Mouse (Mus musculus) spleen, postnatal 36 days (tissue): ENCODE results near the gene Tnfrsf19.
A peak's percentile ranks its signal among the peaks of the same experiment; 100 is the strongest.

Experiments
- DNase-seq, 2 experiments: peaks; one replicate each; pipeline ENCODE4 v3.0.0; 2022; ENCODE audit warnings: low spot score in 2 of 2, mixed read lengths in 1 of 2

Gene Tnfrsf19

DNA sequence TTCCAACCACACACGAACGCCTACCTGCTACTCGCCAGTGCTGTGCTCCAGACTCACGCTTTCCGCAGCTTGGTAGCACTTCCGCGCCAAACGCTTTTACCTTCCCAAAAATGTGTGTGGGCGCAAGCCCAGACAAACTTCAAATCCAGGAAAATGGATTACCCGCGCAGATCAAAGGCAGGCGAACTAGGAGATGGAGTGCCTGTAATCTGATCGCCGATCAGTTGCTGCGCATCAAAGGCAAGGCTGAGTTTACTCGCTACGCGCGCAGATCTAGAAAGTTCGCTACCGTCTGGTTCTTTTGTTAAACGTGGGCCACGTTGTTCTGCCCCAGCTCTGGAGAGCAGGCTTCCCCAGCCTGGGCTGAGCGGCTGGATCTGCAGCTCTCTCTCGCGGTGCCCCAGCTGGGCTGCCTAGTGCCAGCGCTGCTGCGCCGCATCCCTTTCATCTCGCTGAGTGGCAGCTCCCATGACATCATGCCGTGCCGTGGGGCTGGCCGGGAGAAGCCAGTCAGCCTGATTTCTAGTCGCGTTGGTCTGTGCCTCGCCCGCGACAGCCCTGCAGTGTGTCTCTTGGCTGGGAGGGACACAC is at the start of gene Tnfrsf19:
Gene Tnfrsf19, minus strand, starts transcription at position 400 of the 591 bp plus-strand sequence.
- DNase-seq: peak; percentile 44 to 49

DNA sequence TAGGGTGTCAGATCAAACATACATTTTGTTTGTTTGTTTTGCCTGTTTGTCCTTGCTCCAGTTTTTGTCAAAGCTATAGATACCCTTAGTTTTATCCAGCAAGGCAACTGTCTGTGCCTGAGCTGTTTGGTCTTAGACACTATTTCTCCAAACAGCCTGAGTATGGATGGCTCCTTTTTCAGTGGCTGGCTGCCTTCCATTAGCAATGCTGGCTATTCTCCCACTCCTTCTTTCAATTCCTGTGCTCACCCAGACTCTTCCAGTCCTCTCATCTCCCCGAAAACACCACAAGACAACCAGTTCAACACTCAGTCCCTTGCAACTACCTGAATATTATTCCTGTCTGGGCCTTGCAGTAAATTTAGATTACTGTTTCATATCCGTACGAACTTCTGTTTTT is 45.8 kb upstream of the Tnfrsf19 start:
- no peak for DNase-seq

DNA sequence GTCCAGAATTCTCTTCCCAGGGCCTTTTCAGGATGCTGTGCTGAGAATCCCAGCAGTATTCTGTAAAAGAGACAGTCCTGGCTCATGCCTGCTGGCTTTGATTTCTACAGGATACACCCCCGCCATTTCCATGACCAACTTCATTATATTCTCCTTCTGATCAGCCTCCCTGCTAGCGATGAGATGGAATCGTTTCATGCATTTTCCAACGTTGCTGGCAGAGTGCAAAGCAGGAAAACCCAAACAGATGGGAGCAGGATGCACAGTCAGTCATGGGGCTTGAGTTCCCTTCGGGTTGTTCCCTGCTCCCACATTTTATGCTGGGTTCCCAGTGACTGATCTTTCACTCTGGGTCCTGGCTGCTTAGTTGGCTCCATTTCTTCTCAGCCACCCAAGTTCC is 44.7 kb upstream of the Tnfrsf19 start:
- DNase-seq: no peak

DNA sequence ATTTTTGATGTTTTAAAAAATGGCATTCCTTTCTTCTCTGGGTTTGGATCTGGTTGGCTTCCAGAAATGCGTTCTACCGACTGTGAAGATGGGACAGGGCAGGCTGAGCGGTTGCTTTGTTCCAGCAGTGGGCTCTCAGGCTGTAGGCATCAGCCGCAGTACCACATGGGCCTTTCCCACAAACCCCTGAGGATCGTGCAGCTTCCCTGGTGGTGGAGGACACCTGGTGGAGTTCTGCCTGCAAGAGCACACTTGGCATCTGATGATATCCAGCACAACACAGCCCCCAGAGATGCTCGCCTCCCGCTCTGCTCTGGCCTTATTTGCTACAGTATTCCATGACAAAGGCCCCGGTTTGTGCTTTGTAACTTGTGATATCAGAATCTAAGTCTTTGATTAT is 41.9 kb upstream of the Tnfrsf19 start:
- no peak for DNase-seq

DNA sequence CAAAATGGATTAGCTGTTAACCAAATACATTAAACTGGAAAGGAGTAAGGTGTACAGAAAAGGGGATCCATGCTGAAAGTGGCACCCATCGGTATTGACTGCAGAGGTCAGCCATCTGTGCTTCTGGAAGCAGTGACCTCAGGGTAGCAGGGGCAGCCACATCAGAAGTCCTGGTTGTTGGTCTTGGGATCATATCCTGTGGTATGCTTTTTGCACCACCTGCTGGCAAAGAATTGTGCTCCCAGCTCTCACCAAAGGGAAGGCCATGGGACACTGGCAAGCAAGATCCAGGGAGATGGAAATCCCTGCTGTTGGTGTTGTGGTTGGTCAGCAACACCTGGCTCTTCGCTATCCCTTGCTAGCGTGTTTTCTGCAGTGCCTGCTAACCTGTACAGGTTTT is 39.0 kb upstream of the Tnfrsf19 start:
- DNase-seq: peak in 1 of 2 experiments; percentile 3

DNA sequence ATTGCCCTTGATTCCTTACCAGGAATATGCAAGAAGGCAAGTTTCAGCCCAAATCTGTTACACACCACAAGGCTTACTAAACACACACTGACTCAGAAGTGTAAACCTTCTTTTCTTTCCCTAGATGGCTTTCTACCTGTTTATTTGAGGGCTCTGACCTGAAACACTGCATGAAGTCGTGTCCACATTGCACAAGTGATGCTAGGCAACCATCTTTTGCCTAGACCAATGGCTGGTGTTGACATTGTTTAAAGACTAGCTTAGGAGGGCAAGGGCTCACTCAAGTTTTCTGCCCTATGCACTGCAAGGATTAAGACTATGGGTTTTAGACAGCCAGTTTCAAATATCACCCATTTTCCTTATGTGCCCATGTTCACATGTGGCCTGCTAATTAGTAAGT is 23.3 kb upstream of the Tnfrsf19 start:
- no peak for DNase-seq

DNA sequence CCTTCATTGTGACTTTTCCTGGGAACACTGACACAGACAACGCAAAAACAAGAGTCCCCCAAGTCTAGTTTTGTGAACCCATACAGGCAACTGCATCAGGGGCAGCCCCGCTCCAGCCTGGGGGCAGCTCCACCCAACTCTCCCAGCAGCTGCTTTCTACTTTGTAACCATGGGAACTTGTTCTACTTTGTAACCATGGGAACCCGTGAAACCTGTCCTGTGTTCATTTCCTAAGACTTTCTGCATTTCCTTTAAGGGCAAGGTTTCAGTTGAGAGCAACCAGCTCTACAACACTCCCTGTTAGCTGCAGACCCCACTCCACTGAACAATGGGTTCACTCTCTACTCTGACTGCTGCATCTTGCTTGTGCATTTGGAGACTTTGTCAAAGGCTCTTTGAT is 15.4 kb upstream of the Tnfrsf19 start:
- no peak for DNase-seq

DNA sequence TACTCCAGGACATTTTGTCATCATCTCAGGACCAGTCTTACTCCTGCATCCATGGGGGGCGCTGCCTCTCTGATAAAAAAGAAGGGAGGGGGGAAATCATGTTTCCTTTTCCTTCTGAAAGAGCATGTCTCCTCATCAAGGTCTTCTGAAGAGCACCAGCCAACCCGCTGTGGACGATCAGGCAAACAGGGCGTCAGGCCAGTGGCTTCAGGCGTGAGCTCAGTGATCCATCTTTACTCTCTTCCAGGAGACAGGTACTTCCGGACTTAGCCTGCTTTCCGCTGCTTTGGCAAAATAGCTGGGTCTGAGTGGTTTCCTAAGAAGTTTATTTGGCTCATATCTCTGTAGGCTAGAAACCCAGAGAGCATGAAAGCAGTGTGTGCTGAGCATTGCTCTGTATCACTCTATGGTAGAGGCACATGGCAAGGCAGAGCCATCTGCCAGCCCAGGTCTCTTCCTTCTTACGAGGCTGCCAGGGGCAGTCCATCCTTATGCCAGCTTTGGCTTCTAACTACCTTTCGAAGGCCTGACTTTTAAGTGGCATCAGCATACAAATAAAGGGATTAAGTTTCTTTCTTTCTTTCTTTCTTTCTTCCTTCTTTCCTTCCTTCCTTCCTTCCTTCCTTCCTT is 13.1 kb upstream of the Tnfrsf19 start:
- DNase-seq: no peak

DNA sequence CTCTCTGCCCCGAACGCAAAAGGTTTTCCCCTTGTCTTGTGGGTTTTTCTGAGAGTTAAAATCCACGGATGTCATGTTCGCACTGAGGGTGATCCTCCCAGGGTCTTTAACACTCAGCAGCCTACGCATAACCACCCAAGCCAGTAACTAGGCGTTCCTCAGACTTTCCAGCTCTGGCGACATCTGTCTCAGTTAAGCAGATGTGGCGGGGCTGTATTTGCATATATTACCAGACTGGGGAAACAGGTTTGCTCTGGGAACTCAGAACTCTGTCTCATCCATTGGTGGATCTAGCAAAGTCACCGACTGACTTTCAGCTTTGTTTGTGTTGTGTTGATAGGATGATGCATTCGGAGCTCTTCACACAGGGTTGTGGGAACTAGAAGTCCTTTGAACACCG is 10.7 kb upstream of the Tnfrsf19 start:
- no peak for DNase-seq

DNA sequence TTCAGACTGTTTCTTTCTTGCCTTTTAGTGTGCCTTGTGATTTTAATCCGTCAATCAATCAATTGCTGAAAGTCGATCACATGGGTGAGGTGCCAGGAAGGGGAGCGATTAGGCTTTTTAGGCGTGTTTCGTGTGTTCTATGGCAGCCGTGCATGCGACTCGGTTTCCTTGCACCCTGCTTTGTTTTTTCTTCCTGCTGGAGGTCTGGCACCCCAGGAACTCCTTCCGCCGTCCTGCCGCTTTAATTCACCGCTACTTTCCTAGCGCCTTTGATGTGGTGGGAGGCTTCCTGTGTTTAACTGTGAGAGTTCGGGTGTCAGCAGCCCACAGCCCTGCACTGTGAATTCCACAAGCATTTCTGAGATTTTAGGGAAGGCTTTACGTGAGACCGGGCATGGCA is 10.2 kb upstream of the Tnfrsf19 start:
- DNase-seq: peak; percentile 20 to 25

DNA sequence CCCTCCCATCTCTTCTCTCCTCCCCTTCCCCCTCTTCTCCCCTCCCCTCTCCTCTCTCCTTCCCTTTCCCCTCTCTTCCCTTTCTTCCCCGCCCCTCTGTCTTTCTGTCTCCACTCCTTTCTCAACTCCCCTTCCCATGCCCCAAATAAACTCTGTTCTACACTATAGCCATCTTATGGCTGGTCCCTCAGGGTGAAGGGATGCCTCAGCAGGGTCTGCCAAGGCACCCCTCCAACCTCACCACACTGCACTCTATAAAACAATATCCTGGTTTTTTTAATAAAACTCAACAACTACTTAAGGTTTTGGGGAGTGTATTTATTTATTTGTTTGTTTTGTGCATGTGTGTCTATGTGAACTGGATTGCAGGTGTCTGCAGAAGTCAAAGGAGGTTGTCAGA is 9.6 kb upstream of the Tnfrsf19 start:
- DNase-seq: no peak

DNA sequence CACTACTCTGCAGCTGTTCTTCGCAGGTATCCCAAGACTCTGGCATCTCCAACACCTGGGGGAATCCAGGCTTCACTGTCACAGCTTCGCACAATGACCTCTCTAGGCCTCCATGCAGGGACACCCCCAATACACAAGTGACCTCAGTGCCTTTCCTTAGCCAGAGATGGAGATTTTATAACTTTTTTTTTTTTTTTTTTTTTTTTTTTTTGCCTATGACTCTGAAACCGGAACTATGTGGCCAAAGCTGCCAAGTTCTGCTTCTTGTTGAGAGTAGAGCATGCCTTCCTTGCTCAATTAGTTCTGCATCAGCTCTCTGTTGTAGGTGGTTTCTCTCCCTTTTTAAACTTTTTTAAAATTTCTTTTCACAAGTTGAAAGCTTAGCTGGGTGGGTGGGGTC is 5.9 kb upstream of the Tnfrsf19 start:
- DNase-seq: peak; percentile 11 to 21

DNA sequence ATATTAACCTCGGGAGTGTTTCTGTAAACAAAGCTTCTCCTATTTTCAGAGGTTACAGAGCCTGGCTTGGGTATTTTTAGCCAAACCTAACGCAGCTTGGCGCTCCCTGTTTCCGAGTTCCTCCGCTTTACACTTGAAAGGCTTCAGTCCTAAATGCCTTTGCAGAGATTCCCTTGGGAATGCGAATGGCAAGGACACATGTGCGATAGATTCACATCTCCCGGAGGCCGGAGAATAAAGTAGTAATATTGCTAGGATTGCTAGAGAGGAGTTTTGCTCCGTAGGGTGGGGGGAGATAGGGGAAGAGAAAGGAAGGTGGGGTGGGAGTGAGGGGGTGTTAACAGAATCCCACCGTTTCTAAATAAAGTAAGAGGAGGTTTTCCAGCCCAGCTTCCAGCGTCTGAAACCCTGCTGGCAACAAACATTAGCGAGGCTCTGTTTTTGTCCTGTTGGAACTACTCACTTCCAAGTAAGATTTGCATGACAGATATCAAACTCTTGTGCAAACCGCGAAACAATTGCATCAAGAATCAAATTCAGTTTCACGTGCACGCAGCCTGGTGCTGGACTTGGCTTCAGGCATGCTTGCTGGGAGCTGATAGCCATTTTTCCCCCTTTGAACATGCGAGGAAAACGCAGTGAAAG is 722 bp downstream of the Tnfrsf19 start:
- no peak for DNase-seq

DNA sequence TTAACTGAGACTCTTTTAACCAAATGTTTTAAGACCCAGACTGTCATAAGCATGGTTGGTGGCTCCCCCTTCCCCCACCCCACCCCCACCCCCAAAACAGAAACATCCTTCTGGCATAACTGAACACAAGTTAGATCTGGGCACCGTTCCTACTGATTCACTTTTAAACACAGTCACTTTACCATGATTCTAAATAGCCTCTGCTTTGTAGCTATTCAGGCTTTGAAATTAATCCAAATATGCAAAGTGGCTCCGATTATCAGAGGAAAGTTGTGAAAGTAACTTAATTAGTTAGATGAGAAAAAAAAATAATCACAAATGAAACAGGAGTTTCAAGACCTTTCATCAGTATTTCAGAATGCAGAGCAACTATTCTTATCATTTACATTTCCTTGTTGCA is 2.0 kb downstream of the Tnfrsf19 start:
- DNase-seq: no peak

DNA sequence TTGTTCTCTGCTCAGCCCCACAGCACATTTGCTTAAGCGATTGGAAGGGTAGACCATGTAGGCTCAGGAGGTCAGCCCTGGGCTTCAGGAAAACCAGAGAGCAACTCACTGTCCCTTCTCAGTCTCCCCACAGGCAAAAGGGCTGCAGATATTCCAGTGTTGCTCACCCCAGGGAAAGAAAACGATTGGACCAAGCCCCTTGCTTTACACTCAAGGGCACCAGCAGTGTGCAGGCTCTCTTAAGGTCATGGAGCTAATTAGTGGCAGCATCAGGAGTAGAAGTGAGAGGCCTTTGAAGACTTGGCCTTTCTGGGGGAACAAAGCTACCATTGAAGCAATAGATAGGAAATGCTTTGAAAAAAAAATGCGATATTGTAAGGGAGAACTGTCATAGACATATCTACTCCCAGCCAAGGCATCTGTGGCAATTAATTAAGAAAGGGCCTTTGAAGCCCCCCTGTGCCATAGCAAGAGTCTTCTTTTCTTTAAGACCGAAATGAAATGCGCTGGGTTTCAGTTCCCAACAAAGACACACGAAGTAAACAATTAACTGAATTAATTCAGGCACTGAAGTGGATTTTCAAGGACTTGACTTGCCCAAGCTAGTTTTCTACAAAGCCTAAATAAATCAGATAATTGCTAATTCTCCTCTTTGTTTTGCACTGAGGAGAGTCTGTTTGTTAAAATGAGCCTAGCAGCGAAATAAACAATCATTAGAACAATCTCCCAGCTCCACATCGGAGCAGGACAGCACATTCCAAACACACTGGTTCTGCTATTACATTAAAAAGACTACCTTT is 2.6 kb downstream of the Tnfrsf19 start:
- DNase-seq: no peak

DNA sequence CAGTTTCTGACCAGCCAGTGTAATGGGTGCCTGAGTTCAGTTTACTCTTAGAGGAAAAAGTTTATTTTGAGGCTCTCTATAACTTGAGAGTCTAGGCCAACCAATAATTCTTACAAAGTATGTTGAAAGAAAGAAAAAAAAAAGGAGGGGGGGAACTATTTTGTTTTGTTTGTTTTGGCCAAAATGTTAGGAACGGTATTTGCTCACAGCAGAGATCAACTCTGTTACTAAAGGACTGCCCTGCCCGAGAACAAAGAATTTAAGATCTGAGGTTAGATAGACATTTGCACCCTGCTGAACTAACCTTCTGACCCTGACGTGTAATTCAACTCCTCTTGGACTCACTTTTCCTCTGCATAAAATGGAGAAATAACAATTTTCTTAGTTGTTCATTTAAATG is 4.0 kb downstream of the Tnfrsf19 start:
- DNase-seq: no peak

DNA sequence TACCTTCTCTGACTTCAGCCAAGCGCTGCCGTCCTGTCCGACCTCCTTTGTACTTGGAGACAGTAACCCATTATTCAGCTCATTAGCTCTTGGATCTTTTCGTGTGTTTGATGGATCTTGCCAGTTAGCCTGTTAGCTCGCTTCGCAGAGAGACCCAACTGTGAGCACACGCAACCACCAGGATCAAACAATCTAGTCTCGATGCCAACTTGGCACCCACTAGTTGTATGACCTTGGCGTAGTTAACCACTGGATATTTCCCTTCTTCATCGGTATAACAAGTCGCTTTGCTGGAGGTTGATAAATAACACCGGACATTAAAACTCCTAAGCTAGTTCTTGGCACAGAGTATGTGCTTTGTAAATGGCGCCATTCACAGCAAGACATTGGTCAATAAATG is 6.1 kb downstream of the Tnfrsf19 start:
- no peak for DNase-seq

DNA sequence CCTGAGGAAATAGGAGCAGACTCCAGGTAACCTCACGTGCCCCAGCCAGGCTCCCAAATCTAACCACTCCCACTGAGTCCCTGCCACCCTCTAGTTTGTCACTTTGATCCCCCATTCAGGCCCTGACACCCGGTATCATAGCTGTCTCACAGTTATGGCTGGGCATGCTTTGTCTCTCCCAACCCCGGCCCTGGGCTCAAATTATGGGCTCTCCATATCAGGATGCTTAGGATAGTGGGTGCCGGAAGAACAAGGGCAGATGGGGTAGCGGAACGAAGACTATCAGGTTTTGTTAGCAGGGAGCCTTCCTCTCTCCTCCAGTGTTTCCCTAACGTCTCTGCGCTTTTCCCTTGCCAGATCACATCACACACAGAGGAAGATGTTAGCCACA is 8.2 kb downstream of the Tnfrsf19 start:
- no peak for DNase-seq

DNA sequence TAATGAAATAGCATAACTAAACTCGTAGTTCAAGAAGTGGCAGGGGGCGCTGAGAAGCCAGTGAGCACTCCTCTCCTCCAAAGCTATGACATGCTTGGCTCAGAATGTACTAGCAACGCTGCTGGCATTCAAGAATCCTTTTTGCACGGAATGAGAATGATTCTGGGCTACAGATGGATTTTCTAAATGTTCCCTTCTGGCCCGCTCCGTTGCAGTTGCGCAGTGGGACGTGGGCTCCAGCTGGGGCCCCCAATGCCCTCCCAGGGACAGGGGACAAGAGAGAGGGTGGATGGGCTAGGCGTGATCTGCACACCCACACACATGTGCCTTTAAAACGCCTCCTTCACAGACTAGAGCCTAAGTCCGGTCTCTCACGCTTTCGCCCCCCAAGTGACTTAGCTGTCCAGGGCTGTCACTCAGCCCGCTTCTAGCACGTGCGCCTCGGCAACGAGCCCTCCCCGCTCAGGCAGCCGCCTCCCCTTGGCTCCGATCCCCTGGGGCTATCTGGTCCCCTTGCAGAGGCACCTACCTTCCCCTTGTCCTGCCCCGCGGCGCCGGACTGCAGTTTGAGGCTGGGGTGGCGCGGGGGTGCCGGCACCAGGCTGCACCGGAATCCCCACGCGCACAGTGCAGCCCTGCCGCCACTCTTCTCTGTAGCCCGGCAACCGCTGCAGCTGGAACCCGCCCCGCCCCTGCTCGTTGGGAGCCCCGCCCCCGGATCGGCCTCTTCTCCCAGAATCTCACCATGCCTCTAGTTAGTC is 8.8 kb downstream of the Tnfrsf19 start:
- peak in 1 of 2 experiments; percentile 19 for DNase-seq

DNA sequence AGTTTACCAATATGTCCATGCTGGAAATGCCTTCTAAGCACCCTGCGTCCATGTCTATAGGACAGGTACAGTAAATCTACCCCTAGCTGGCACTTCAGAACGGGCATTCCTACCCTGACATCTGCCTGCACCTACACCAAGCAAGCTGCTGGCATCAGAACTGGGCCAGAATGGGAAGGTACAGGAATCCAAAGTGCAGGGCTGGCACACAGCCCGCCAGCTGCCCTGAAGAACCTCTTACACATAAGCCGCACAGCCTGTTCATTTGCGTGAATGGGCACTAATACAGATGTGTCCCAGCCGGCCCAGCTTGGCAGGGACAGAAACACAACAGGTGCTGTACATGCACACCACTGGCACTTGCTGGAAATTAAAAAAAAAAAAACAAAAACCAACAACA is 15.9 kb downstream of the Tnfrsf19 start:
- DNase-seq: no peak

DNA sequence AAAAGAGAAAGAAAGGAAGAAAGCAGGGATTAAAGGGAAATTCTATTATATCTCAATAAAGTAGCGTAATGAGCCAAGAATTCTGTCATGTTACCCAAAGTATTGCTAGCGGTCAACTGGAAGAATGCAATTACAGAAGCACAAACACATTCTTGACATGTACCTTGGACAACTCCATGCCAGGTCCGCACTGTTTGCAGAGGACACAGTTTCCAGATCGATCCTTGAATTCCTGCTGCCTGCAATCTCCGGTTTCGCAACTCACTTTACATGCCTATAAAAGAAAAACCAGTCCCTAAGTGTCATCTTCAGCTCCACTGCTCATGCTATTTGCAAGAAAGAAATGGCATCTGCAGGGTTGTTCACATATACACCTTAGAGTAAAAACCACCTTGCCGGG is 22.3 kb downstream of the Tnfrsf19 start:
- DNase-seq: no peak

DNA sequence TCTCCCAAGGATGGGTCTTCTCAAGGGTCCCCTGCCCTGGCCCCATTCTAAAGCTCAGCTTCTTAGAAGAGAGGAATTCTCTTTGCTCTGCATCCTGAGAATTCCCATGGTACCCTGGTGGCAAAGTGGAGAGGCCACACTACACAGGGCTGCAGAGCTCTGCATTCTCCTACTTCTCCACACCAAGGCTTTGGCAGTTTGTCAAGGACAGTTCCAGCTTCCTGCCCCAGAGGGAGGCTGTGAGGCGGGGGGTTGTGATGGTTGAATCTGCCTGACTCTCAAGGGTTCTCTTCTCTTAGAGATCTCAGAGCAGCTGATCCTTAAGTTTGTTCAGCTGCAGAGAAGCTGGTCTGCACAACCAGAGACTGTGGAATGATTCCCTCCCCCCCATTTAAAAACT is 23.9 kb downstream of the Tnfrsf19 start:
- DNase-seq: no peak
